Mouse (Mus musculus): ENCODE data around the gene Agl.

The Agl gene

DNA sequence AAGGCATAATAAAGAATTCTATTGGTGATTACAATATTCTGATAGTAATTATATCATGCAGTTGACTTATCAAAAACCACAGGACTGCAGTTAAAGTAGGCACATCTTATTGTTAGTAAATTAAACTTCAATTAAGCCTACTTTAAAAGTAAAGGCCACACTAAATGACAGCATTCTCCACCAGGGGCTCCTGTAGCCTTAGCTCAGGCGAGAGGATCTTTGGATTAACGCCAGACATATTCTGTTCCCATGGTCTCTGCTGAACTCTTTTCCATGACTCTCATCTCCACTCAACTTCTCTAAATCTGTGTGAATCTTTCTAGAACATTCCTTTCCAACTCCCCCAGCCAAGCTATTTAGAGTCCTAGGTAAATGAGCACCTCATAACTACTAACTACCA lies 109.2 kb downstream of the Agl start:
- in situ Hi-C loops (cut with MseI, MboI): no loop called here

- in situ Hi-C loops (cut with MseI, MboI): no loop called here
Observed at GRCm38 (mm10) chr3:116695666-116695985, 112.3 kb downstream of the Agl start.

- in situ Hi-C loops (cut with MseI, MboI): no loop called here
Observed at GRCm38 (mm10) chr3:116694955-116695665, 112.9 kb downstream of the Agl start.

DNA sequence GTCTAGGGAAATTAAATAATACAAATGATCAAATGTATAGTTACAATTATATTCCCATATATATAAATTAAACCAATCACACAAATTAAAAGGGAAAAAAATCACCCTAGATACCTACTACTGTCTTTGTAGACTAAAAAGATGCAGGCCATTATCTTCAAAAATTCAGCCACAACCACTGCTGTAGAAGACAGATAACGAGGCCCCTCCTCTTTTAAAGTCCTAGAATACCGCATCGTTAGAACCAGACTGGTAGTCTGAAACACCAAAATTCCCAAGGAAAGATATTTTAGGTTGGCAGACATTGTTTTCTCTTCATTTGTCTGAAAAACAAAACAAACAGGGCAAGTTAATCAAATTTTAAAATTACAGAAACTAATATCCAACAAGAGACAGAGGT lies 113.7 kb downstream of the Agl start:
- in situ Hi-C loops (cut with MseI, MboI): no loop called here

All from mouse trophoblast stem cell (cell line).